Mouse (Mus musculus) heart, postnatal 0 days (tissue): ENCODE measurements around the gene Bbof1.

ENCODE experiments used
- CTCF ChIP-seq: IDR thresholded peaks from 2 replicates; pipeline ENCODE4 v1.5.1; 2016; ENCODE audit warnings: antibody characterized with exemption, control low read depth, low read depth
- EP300 ChIP-seq: IDR thresholded peaks from 2 replicates; pipeline ENCODE4 v1.6.1; 2016; ENCODE audit warnings: antibody characterized with exemption, low read depth

GRCm38 (mm10) chr12:84438697-84439096 is 29.8 kb downstream of the Bbof1 start:
- TF ChIP-seq EP300 (no peak), CTCF (no peak)
